Mouse (Mus musculus) myocyte (in vitro differentiated cells): ENCODE measurements around the gene Yjefn3. TPM values are rescaled to one million over a fixed set of nuclear protein-coding genes. Genes with fewer than 3 reads are reported as not detected.

ENCODE experiments used
- H3K27me3 ChIP-seq: one replicate; pipeline ENCODE4 v1.6.1; 2011; ENCODE audit not compliant: control insufficient read depth, insufficient read depth, insufficient read length
- H3K36me3 ChIP-seq: one replicate; pipeline ENCODE4 v1.6.1; 2011; ENCODE audit not compliant: control insufficient read depth, insufficient read depth
- H3K4me2 ChIP-seq: one replicate; pipeline ENCODE4 v1.6.1; 2011; ENCODE audit warnings: low read depth, control low read depth
- H3K4me3 ChIP-seq: one replicate; pipeline ENCODE4 v1.5.1; 2011; ENCODE audit warnings: mild to moderate bottlenecking, control low read depth, moderate library complexity
- H3K79me2 ChIP-seq: one replicate; pipeline ENCODE4 v1.6.1; 2011; ENCODE audit not compliant: control insufficient read depth, insufficient read depth
- H3ac ChIP-seq: one replicate; pipeline ENCODE4 v1.6.1; 2011; ENCODE audit not compliant: control insufficient read depth, insufficient read length
- CEBPB ChIP-seq: IDR thresholded peaks from 2 replicates; pipeline ENCODE4 v1.6.1; 2011; ENCODE audit warnings: mild to moderate bottlenecking, moderate library complexity; ENCODE audit not compliant: poor library complexity, insufficient read depth, severe bottlenecking
- E2F4 ChIP-seq: IDR thresholded peaks from one replicate; pipeline ENCODE4 v1.6.1; 2011; ENCODE audit warnings: mild to moderate bottlenecking, control low read depth, moderate library complexity; ENCODE audit not compliant: insufficient read depth
- MAX ChIP-seq: IDR thresholded peaks from one replicate; pipeline ENCODE4 v1.6.1; 2011; ENCODE audit warnings: low read depth, mild to moderate bottlenecking, control low read depth
- MYOD1 ChIP-seq, 3 experiments: IDR thresholded peaks; one replicate each; pipeline ENCODE4 v1.6.1; 2011; ENCODE audit warnings: control low read depth in 2 of 3, low read depth in 2 of 3, mild to moderate bottlenecking in 2 of 3, moderate library complexity in 1 of 3; ENCODE audit not compliant: insufficient read length in 2 of 3, control insufficient read depth in 1 of 3
- MYOG ChIP-seq, 3 experiments: IDR thresholded peaks; one replicate each; pipeline ENCODE4 v1.6.1; 2011; ENCODE audit warnings: control low read depth in 2 of 3, low read depth in 2 of 3, mild to moderate bottlenecking in 2 of 3; ENCODE audit not compliant: insufficient read length in 2 of 3, control insufficient read depth in 1 of 3, insufficient read depth in 1 of 3
- POLR2A ChIP-seq: IDR thresholded peaks from one replicate; pipeline ENCODE4 v1.6.1; 2011; ENCODE audit warnings: low read depth, mild to moderate bottlenecking, control low read depth, moderate library complexity; ENCODE audit not compliant: insufficient read length
- POLR2AphosphoS2 ChIP-seq: IDR thresholded peaks from one replicate; pipeline ENCODE4 v1.6.1; 2011; ENCODE audit warnings: low read depth, control low read depth; ENCODE audit not compliant: insufficient read length
- REST ChIP-seq: IDR thresholded peaks from one replicate; pipeline ENCODE4 v1.6.1; 2011; ENCODE audit warnings: mild to moderate bottlenecking, control low read depth, moderate library complexity; ENCODE audit not compliant: insufficient read depth, insufficient read length
- SRF ChIP-seq: IDR thresholded peaks from one replicate; pipeline ENCODE4 v1.6.1; 2011; ENCODE audit warnings: low read depth; ENCODE audit not compliant: control insufficient read depth, insufficient read length
- TCF12 ChIP-seq: IDR thresholded peaks from one replicate; pipeline ENCODE4 v1.6.1; 2011; ENCODE audit warnings: mild to moderate bottlenecking, control low read depth; ENCODE audit not compliant: poor library complexity, insufficient read depth, severe bottlenecking
- TCF3 ChIP-seq: IDR thresholded peaks from one replicate; pipeline ENCODE4 v1.6.1; 2011; ENCODE audit warnings: low read depth, control low read depth; ENCODE audit not compliant: insufficient read length
- USF1 ChIP-seq: IDR thresholded peaks from one replicate; pipeline ENCODE4 v1.6.1; 2011; ENCODE audit warnings: low read depth, mild to moderate bottlenecking, control low read depth, moderate library complexity
- polyA plus RNA-seq: library from polyadenylated mRNA; unstranded; fragments of >200 nt; fragmentation: generic; extraction: Trizol; gene quantifications from one replicate; pipeline ENCODE4 v1.2.1, GENCODE M21; 2012; ENCODE audit warnings: missing spikeins

Gene Yjefn3
- polyA plus RNA-seq, 1 experiment, result 19.0 TPM

GRCm38 (mm10) chr8:69933811-69934210 is 31.3 kb upstream of the Yjefn3 start:
- H3K4me2 ChIP-seq, result peak overlapping the region; percentile 50
- TF ChIP-seq USF1 (no peak), MYOD1 (IDR thresholded peaks at IDR 0.05; ENCODE audit: control insufficient read depth in 1 of 3, insufficient read length in 2 of 3, low read depth in 2 of 3) (no peak), POLR2AphosphoS2 (no peak), CEBPB (no peak), TCF3 (no peak), MAX (no peak), POLR2A (no peak), MYOG (IDR thresholded peaks at IDR 0.05; ENCODE audit: control insufficient read depth in 1 of 3, insufficient read depth in 1 of 3, insufficient read length in 2 of 3, low read depth in 2 of 3) (no peak), E2F4 (no peak), SRF (no peak), TCF12 (no peak), REST (no peak)

GRCm38 (mm10) chr8:69926901-69927300 is 24.4 kb upstream of the Yjefn3 start:
- no peak overlapping the region for H3K4me3 ChIP-seq
- no peak overlapping the region for H3ac ChIP-seq
- peaks cover 6% of the 10 kb centered on the region for H3K36me3 ChIP-seq
- TF ChIP-seq MAX (no peak), POLR2A (no peak), TCF12 (no peak)
- H3K79me2 ChIP-seq, result peaks cover 84% of the 10 kb centered on the region
- H3K27me3 ChIP-seq, result no peaks in the 10 kb centered on the region
- no peak overlapping the region for H3K4me2 ChIP-seq

More at GRCm38 (mm10) chr8:69933811-69934210, 31.3 kb upstream of the Yjefn3 start:
- peaks cover 82% of the 10 kb centered on the region for H3K79me2 ChIP-seq
- no peak overlapping the region for H3K4me3 ChIP-seq
- H3K27me3 ChIP-seq, result no peaks in the 10 kb centered on the region
- no peak overlapping the region for H3ac ChIP-seq
- no peaks in the 10 kb centered on the region for H3K36me3 ChIP-seq

- H3K4me2 ChIP-seq, result no peak overlapping the region
- no peak overlapping the region for H3ac ChIP-seq
- H3K27me3 ChIP-seq, result no peaks in the 10 kb centered on the region
- no peak for TF ChIP-seq CEBPB
- no peak for TF ChIP-seq USF1
- no peak for TF ChIP-seq MAX
- no peak for TF ChIP-seq MYOD1 (IDR thresholded peaks at IDR 0.05; ENCODE audit: control insufficient read depth in 1 of 3, insufficient read length in 2 of 3, low read depth in 2 of 3)
- TF ChIP-seq POLR2AphosphoS2, result no peak
- TF ChIP-seq REST, result no peak
- no peak for TF ChIP-seq E2F4
- TF ChIP-seq MYOG (IDR thresholded peaks at IDR 0.05; ENCODE audit: control insufficient read depth in 1 of 3, insufficient read depth in 1 of 3, insufficient read length in 2 of 3, low read depth in 2 of 3), result no peak
- no peak for TF ChIP-seq SRF
- TF ChIP-seq TCF3, result no peak
- TF ChIP-seq POLR2A, result no peak
- TF ChIP-seq TCF12, result no peak
- H3K4me3 ChIP-seq, result no peak overlapping the region
- peaks cover 69% of the 10 kb centered on the region for H3K79me2 ChIP-seq
- H3K36me3 ChIP-seq, result peaks cover 6% of the 10 kb centered on the region
Observed at GRCm38 (mm10) chr8:69923986-69924385, 21.5 kb upstream of the Yjefn3 start.

- Histone ChIP-seq H3ac (no peak overlapping the region), H3K4me2 (no peak overlapping the region), H3K4me3 (no peak overlapping the region), H3K79me2 (peaks cover 56% of the 10 kb centered on the region), H3K27me3 (no peaks in the 10 kb centered on the region), H3K36me3 (peaks cover 13% of the 10 kb centered on the region)
- no peak for TF ChIP-seq POLR2AphosphoS2
- no peak for TF ChIP-seq TCF3
Observed at GRCm38 (mm10) chr8:69921141-69921540, 18.6 kb upstream of the Yjefn3 start.

- Histone ChIP-seq H3K4me2 (peak overlapping the region; percentile 57), H3ac (no peak overlapping the region)
Observed at GRCm38 (mm10) chr8:69919876-69920662, 17.6 kb upstream of the Yjefn3 start.

More at GRCm38 (mm10) chr8:69919876-69920662, 17.6 kb upstream of the Yjefn3 start:
- Histone ChIP-seq H3K36me3 (peaks cover 13% of the 10 kb centered on the region), H3K4me3 (no peak overlapping the region), H3K27me3 (no peaks in the 10 kb centered on the region), H3K79me2 (peaks cover 46% of the 10 kb centered on the region)
- peak; percentile 86 for TF ChIP-seq USF1
- TF ChIP-seq TCF3, result no peak
- no peak for TF ChIP-seq MAX
